Mouse (Mus musculus) ES-E14 (cell line): ENCODE measurements around the gene Igfals. TPM values are rescaled to one million over a fixed set of nuclear protein-coding genes. Genes with fewer than 3 reads are reported as not detected.
A peak's percentile ranks its signal among the peaks of the same experiment; 100 is the strongest.

ENCODE experiments used
- DNase-seq: peaks from one replicate; pipeline ENCODE4 v3.0.0-alpha.2; 2013; ENCODE audit warnings: low read depth, low spot score
- H3K27ac ChIP-seq: 2 replicates; pipeline ENCODE4 v1.5.1; 2012; ENCODE audit warnings: low read depth, mild to moderate bottlenecking, low read length, moderate library complexity, mixed read lengths; ENCODE audit not compliant: poor library complexity, insufficient read depth, severe bottlenecking
- H3K36me3 ChIP-seq: 2 replicates; pipeline ENCODE4 v1.6.1; 2012; ENCODE audit warnings: mild to moderate bottlenecking, low read length, moderate library complexity, mixed read lengths; ENCODE audit not compliant: control insufficient read depth, poor library complexity, insufficient read depth, severe bottlenecking
- H3K4me1 ChIP-seq, 2 experiments: fragments of 150-350 bp in 1 of 2; sonication (generic) in 1 of 2; 2 replicates each; pipeline ENCODE4 v1.6.1; 2012; ENCODE audit warnings: low read length in 2 of 2, mild to moderate bottlenecking in 1 of 2, mixed read lengths in 1 of 2; ENCODE audit not compliant: control insufficient read depth in 2 of 2, insufficient read depth in 2 of 2, poor library complexity in 1 of 2
- H3K4me3 ChIP-seq, 2 experiments: fragments of 150-350 bp in 1 of 2; sonication (generic) in 1 of 2; 2 replicates each; pipeline ENCODE4 v1.5.1; 2012; ENCODE audit warnings: low read length in 2 of 2, low read depth in 1 of 2, mild to moderate bottlenecking in 1 of 2, mixed read lengths in 1 of 2; ENCODE audit not compliant: insufficient read depth in 1 of 2, poor library complexity in 1 of 2, severe bottlenecking in 1 of 2
- H3K9ac ChIP-seq: 2 replicates; pipeline ENCODE4 v1.6.1; 2012; ENCODE audit warnings: low read depth, mild to moderate bottlenecking, low read length, mixed read lengths; ENCODE audit not compliant: poor library complexity, insufficient read depth, severe bottlenecking
- H3K9me3 ChIP-seq: fragments of 150-350 bp; sonication (generic); 2 replicates; pipeline ENCODE4 v1.6.1; 2012; ENCODE audit warnings: low read depth, mild to moderate bottlenecking, low read length; ENCODE audit not compliant: control insufficient read depth, insufficient read depth
- CHD2 ChIP-seq: IDR thresholded peaks from 2 replicates; pipeline ENCODE4 v1.6.1; 2014; ENCODE audit warnings: mild to moderate bottlenecking, low read depth, low read length, inconsistent platforms
- HCFC1 ChIP-seq: IDR thresholded peaks from 2 replicates; pipeline ENCODE4 v1.6.1; 2012; ENCODE audit warnings: low read length, inconsistent platforms, borderline replicate concordance; ENCODE audit not compliant: insufficient read depth
- MAFK ChIP-seq: IDR thresholded peaks from 2 replicates; pipeline ENCODE4 v1.6.1; 2014; ENCODE audit warnings: mild to moderate bottlenecking, low read depth, low read length, inconsistent platforms; ENCODE audit not compliant: insufficient read depth
- ZC3H11A ChIP-seq: IDR thresholded peaks from 2 replicates; pipeline ENCODE4 v1.6.1; 2012; ENCODE audit warnings: low read depth, mild to moderate bottlenecking, inconsistent platforms, low read length, borderline replicate concordance
- ZNF384 ChIP-seq: IDR thresholded peaks from 2 replicates; pipeline ENCODE4 v1.6.1; 2012; ENCODE audit warnings: low read depth, low read length, inconsistent platforms
- in situ Hi-C, 2 experiments: fragments of 600-800 bp; cut with MboI; formaldehyde crosslinking; loops; one replicate each; pipeline ENCODE4 v1.15.1; 2025; ENCODE audit warnings: low sequenced_read_pairs in 2 of 2, inconsistent platforms in 1 of 2; ENCODE audit not compliant: unreplicated experiment in 2 of 2
- total RNA-seq: library from RNA; depleted of rRNA; stranded (reverse); fragments of 300-350 nt; gene quantifications from 2 replicates; pipeline ENCODE4 v1.2.3, GENCODE M21; 2012

Igfals gene
- total RNA-seq, 1 experiment = 2.5 TPM

DNA sequence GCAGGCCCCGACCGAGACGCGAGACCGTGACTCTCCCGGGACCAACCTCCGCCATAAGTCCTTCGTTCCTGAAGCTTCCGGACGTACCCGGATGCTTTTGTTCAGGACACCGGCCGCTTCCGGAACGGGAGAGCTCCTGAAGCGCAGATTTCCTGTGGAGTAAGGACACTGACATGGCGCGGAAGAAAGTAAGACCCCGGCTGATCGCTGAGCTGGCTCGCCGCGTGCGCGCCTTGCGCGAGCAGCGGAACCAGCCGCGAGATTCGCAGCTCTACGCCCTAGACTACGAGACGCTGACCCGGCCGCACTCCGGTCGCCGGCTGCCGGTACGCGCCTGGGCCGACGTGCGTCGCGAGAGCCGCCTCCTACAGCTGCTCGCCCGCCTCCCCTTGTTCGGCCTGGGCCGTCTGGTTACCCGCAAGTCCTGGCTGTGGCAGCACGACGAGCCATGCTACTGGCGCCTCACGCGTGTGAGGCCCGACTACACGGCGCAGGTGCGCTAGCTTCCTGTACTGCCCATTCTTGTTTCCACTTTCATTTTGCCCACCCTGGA, 29.3 kb downstream of the Igfals start, which contains the start of the genes Eme2 and Mrps34:
TSS of gene Eme2 (minus strand) at position 93 of the 553 bp plus-strand sequence.
TSS of gene Mrps34 (plus strand) at position 122 of the 553 bp plus-strand sequence.
- TF ChIP-seq ZC3H11A (no peak), CHD2 (no peak), ZNF384 (no peak), HCFC1 (peak; percentile 81), MAFK (no peak)
- no peaks in the 10 kb centered on the region for H3K9me3 ChIP-seq
- peak within 1 kb of the TSS; percentile 87 for H3K9ac ChIP-seq
- DNase-seq = no peak
- peaks cover 0 to 15% of the 10 kb centered on the region in 2 experiments; a peak in 2 of 4 replicates for H3K4me1 ChIP-seq
- H3K36me3 ChIP-seq = peaks cover 53% of the 10 kb centered on the region
- in situ Hi-C loops = no loop called here
- peak within 1 kb of the TSS; percentile 83 to 88 for H3K4me3 ChIP-seq
- peak within 1 kb of the TSS; percentile 3; the same call in 1 of the 2 replicates for H3K27ac ChIP-seq

DNA sequence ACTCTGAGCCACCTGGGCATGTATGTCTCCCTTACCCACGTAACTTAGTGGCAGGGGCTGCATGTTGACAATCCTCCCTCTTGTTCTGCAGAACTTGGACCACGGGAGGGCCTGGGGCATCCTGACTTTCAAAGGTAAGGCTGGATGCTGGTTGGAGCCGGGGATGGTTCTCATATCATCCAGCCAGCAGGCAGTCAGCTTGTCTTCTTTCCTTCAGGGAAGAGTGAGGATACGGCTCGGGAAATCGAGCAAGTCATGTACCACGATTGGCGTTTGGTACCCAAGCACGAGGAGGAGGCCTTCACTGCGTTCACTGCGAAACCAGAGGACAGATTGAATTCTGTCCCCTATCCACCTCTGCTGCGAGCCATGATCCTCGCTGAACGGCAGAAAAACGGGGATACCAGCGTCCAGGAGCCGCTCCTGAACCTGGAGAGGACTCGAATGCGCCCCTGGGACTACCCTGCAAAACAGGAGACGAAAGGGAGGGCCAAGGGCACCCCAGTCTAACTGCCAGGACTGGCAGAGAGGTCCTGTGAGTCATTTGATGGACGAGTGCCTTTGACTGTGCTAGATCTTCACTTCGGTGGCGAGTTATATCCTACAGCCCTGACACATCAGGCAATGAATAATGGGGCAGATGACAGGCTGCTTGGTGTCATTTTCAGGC, 29.9 kb downstream of the Igfals start:
- in situ Hi-C loops = no loop called here
- H3K9me3 ChIP-seq = no peaks in the 10 kb centered on the region
- peak overlapping the region; percentile 87 for H3K9ac ChIP-seq
- no peak overlapping the region for H3K27ac ChIP-seq
- H3K36me3 ChIP-seq = peaks cover 53% of the 10 kb centered on the region
- peaks cover 0 to 14% of the 10 kb centered on the region in 2 experiments; a peak in 2 of 4 replicates for H3K4me1 ChIP-seq
- TF ChIP-seq ZC3H11A (no peak), ZNF384 (no peak), MAFK (no peak), CHD2 (no peak), HCFC1 (no peak)
- peak overlapping the region; percentile 83 to 88 for H3K4me3 ChIP-seq
- DNase-seq = no peak

DNA sequence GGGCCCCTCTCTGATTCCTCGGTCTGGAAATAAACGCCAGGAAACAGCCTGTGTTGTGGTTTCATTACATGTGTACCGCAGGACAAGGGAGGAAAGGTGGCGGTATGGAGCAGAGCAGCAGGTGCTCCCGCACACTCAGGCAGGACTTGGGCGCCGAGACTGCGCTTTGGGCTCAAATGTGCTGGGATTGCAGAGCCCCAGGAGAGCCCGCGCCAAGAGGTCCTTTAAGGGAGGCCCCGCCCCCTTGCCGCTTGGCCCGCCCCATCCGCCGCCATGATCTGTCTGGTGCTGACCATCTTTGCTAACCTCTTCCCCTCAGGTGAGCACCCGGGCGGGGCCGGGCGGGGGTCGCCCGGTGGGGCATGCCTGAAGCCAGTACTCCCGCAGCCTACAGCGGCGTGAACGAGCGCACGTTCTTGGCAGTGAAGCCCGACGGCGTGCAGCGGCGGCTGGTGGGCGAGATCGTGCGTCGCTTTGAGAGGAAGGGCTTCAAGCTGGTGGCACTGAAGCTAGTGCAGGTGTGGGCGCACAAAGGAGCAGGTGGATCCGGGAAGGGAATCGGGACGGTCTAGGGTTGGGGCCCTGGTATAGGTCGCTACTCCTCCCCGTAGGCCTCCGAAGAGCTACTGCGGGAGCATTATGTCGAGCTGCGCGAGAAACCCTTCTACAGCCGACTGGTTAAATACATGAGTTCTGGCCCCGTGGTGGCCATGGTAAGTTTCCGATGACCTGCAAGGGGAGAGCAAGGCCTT, 30.6 kb downstream of the Igfals start, which contains the start of gene Nme3:
TSS of gene Nme3 (plus strand) at position 260 of the 752 bp plus-strand sequence.
- H3K36me3 ChIP-seq = peaks cover 53% of the 10 kb centered on the region
- in situ Hi-C loops = no loop called here

DNA sequence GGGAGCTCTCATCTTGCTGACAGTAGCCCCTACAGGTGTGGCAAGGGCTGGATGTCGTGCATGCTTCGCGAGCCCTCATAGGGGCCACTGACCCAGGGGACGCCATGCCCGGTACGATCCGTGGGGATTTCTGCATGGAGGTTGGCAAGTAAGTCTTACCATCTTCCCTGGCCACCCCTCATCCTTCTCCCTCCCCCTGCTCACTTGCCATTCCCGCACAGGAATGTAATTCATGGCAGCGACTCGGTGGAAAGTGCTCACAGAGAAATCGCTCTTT, 31.1 kb downstream of the Igfals start:
- H3K9me3 ChIP-seq = no peaks in the 10 kb centered on the region
- H3K36me3 ChIP-seq = peaks cover 54% of the 10 kb centered on the region
- no peak for TF ChIP-seq ZNF384
- no peak for TF ChIP-seq MAFK
- TF ChIP-seq HCFC1 = no peak
- no peak for TF ChIP-seq CHD2
- no peak for TF ChIP-seq ZC3H11A
- H3K27ac ChIP-seq = no peak overlapping the region
- H3K4me1 ChIP-seq = peaks cover 0 to 14% of the 10 kb centered on the region in 2 experiments; a peak in 2 of 4 replicates
- peak overlapping the region; percentile 83 to 88 for H3K4me3 ChIP-seq
- DNase-seq = no peak
- H3K9ac ChIP-seq = peak overlapping the region; percentile 78
- in situ Hi-C loops = no loop called here

More for the DNA sequence above, 30.6 kb downstream of the Igfals start, which contains the start of gene Nme3:
- no peak for DNase-seq
- TF ChIP-seq MAFK = no peak
- TF ChIP-seq CHD2 = no peak
- TF ChIP-seq ZNF384 = no peak
- Histone ChIP-seq H3K9ac (peak within 1 kb of the TSS; percentile 87), H3K4me3 (peak within 1 kb of the TSS; percentile 83 to 88), H3K4me1 (peaks cover 0 to 14% of the 10 kb centered on the region in 2 experiments; a peak in 2 of 4 replicates), H3K9me3 (no peaks in the 10 kb centered on the region), H3K27ac (peak within 1 kb of the TSS; percentile 3; the same call in 1 of the 2 replicates)
